Mouse (Mus musculus): ENCODE measurements around the gene Npnt.

DNA sequence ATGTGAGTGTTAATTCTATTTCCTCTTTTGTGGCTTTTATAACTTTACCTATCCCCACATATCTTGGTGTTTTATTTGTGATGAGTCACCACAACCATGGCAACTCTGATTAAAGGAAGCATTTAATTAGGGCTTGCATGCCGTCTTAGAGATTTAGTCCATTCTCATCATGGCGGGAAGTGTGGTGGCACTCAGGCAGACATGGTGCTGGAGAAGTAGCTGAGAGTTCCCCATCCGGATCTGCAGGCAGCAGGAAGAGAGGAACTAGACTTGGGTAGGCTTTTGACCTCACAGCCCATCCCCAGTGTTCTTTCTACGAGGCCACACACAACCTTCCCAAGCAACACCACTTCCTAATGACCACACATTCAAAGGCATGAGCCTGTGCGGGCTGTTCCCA is 16.2 kb upstream of the Npnt start:
- TF ChIP-seq CTCF (IDR thresholded peaks at IDR 0.05; ENCODE audit: extremely low read depth, insufficient read depth, low read length) (no peak), POLR2A (IDR thresholded peaks at IDR 0.05; ENCODE audit: extremely low read depth, insufficient read depth, low read length) (no peak)

All from cortical plate, adult 2 months (tissue).